Mouse (Mus musculus): ENCODE results near the gene Emp2.

Gene Emp2

DNA sequence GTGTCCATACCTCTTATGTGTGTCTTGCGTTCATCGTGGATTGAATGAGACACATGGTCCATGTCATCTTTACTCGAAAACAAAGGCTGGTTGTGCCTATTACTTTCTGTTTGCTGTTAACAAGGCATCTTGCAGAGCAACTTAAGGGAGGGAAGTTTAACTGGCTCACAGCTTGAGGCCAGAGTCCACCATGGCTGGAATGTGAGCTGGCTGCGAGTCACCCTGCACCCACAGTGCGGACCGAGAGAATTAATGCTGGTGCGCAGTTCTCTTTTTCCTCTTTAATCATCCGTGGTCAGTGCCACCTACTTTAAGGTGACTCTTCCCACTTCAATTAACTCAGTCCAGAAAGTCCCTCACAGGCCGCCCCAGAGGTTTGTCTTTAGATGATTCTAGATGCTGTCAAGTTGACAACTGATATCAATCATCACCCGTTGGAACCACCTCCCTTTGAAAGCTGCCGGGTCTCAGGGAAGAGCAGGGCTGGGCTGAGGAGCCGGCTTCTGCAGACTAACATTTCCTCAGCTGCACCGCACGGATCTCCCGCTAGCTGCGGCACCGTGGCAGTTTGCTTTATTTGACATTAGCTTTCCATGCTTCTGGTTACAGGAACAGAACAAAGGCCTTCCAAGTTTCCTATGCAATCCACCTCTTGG is 6.3 kb upstream of the Emp2 start:
- in situ Hi-C loops (cut with MboI, MseI): loop anchor here in 1 of 2 experiments (10.0 kb wide), 1 partner anchor 1905 kb away; no protein-coding TSS in a partner anchor

DNA sequence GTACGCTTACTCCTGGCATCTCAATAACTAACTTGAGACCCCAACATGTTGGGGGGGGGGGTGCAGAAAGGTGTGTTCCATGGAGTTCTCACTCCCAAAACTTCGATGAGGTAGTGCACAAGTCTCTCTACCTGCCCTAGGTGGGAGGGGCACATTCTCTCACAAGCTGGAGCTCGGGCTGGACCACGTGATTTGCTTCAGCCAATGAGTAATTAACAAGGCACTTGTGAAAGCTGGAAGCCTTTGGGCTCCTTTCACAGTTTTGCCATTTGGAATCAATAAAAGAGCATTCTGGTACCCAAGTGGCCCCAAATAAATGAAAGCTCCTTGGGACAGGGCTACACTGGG is 3.4 kb upstream of the Emp2 start:
- in situ Hi-C loops (cut with MboI, MseI): no loop called here

DNA sequence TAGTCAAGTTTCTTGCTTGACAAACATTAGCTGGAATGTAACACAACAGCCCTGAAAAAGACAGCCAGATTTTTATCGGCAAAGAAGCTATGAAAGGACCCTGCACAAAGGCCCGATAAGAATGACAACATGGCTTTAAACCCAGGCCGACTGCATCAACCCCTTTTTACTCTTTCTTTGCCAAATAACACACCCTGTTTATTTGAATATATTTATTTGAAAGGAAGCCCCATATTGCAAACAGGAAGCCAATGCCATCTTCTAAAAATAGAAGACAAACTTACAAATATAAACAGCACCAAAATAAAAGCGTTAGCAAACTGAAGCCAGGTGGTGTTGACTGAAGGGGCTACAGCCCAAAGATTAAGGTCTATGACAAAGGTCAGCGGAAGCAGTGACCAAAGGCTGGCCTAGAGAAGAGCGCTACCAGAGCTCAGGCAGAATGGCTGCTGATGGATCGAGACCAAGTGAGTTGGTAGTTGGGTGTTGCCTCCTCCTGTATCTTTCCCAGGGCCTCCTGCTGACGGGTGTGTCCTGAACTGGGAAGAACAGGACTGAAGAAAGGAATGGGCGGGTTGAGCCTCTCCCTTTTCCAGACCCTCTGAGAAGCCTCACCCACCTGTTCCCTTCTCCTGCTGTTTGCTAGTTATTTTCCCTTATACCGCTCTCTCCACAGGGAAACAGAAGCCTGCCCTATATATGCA is 2.9 kb upstream of the Emp2 start:
- in situ Hi-C loops (cut with MboI, MseI): no loop called here

DNA sequence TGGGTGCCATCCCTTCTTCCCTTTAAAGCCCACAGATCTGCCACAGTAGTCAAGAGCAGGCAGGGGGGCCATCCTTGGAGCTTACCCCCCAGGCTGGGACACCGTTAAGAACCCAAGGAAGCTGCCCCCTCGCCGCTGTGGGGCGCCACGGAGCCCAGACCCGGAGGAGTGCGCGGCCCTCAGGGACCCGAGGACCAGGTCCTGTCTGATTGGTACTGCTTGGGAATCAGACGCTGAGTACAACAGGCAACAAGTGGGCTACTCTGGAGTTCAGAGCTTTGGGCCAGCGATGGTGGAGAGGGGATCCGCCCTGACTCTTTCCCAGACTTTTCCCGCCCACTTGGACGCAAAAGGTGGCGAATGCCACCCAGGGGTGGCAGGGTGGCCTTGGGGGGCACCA is 542 bp downstream of the Emp2 start:
- in situ Hi-C loops (cut with MboI, MseI): loop anchor here in 1 of 2 experiments (5.0 kb wide), 1 partner anchor 51 kb away; no protein-coding TSS in a partner anchor

DNA sequence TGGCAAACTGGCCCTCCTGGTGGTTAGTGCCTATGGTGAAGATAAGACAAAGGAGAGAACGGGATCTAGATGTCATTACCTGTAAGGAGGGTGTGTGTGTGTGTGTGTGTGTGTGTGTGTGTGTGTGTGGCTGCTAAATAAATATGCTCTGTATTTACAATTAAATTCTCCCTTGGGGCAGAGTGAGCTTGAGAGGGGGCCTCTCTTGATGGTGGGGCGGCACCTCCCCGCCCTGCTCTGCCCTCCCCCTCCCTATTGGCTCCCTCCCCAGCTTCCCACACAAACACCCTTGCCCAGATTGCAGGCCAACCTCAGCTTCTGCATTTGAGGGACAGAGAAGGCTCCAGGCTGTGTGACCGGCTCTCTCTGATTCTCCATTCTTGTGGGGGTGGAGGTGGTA is 1.8 kb downstream of the Emp2 start:
- in situ Hi-C loops (cut with MboI, MseI): loop anchor here in 1 of 2 experiments (5.0 kb wide), 1 partner anchor 50 kb away; no protein-coding TSS in a partner anchor

DNA sequence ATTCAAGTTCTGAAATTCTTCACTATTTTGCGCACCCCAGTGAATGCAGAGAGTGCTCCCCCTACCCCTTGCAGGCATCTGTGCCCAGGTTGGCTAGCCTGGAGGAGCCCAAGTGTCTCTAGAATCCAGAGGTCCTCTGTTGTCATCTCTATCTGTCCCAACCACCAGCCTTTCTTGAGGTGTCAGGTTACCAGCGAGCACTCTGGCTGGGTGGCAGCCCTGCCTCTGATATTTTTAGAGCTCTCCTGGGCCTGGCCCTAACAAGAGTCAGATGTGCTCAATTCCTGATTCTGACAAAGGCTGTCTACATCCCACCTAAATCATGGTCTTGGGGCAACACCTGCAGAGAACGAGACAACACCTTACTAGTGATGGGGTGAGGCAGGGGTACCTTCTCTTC is 2.7 kb downstream of the Emp2 start:
- in situ Hi-C loops (cut with MboI, MseI): loop anchor here in 1 of 2 experiments (5.0 kb wide), 1 partner anchor 49 kb away; no protein-coding TSS in a partner anchor

DNA sequence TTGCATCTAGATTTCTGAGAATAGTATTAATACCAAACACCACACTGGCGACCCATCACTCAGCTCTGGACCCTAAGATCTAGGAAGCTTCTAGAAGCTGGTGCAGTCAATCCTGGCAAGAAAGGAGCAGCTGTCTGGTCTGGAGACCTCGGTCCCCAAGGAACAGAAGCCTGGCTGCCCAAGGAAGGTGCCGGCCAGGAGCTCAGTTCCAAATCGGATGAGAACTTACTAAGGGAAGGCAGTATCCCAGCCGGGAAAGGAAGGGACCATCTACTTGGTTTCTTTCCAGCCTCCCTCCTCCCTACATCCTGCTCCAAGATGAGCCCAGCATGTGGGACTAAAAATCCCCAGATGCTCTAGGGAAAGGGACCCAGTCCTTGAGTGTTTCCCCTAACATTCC is 3.3 kb downstream of the Emp2 start:
- in situ Hi-C loops (cut with MboI, MseI): loop anchor here in 1 of 2 experiments (5.0 kb wide), 1 partner anchor 48 kb away; no protein-coding TSS in a partner anchor

DNA sequence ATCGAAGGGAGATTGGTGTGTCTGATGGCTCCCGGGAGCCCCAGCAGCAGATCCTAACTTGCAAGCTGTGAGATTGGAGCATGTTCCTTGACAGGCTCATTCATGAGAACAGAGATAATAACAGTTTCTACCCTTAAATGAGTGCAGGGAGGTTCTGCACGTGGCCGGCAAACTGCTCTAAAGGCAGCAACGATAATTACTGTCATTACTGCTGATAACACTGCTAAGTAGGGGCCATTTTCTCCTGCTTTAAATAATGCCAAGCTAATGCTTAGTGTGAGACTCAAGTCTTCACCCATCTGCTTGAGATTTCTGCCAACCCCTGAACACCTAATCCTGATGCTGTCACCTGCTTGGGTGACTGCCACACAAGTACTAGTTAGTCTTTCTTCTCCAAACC is 6.4 kb downstream of the Emp2 start:
- in situ Hi-C loops (cut with MboI, MseI): loop anchor here in 1 of 2 experiments (10.0 kb wide), 1 partner anchor 57 kb away; no protein-coding TSS in a partner anchor

DNA sequence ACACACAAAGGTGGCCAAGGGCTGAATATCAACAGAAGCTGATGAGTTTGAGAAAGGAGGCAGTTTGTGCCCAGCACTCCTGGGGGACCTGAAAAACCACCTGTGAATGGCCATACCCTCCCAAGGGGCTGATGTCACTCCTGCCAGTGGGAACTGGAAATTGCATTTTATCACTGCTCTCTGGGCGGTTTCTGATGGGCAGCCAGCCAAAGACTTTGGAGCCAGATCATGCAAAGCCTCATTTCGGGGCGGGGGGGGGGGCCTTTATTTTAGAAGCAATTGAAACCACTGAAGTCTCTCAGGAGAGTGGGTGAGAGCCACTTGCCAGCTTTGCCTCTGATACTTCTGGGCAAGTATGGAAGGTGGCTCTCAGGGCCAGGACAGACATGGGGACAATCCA is 7.7 kb downstream of the Emp2 start:
- in situ Hi-C loops (cut with MboI, MseI): loop anchor here in 1 of 2 experiments (10.0 kb wide), 1 partner anchor 59 kb away; no protein-coding TSS in a partner anchor

DNA sequence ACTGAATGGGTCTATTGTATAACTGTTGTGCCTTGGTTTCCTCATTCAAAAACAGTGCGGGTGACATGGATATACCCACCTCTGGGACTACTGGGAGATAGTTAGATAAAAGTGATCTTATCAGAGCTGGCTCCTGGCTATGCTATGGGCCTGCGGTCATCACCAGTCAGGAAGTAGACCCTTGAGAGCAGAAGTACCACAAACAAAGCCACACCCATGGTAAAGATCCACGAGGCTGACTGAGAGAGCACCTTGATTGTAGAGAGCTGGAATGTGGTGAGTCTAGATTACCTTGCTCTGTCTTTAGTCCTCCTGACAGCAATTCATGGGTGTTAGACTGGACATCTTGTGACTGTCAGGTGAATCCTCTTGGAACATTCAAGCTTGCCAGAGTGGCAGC is 12.4 kb downstream of the Emp2 start:
- in situ Hi-C loops (cut with MboI, MseI): loop anchor here in 1 of 2 experiments (10.0 kb wide), 1 partner anchor 63 kb away; no protein-coding TSS in a partner anchor

DNA sequence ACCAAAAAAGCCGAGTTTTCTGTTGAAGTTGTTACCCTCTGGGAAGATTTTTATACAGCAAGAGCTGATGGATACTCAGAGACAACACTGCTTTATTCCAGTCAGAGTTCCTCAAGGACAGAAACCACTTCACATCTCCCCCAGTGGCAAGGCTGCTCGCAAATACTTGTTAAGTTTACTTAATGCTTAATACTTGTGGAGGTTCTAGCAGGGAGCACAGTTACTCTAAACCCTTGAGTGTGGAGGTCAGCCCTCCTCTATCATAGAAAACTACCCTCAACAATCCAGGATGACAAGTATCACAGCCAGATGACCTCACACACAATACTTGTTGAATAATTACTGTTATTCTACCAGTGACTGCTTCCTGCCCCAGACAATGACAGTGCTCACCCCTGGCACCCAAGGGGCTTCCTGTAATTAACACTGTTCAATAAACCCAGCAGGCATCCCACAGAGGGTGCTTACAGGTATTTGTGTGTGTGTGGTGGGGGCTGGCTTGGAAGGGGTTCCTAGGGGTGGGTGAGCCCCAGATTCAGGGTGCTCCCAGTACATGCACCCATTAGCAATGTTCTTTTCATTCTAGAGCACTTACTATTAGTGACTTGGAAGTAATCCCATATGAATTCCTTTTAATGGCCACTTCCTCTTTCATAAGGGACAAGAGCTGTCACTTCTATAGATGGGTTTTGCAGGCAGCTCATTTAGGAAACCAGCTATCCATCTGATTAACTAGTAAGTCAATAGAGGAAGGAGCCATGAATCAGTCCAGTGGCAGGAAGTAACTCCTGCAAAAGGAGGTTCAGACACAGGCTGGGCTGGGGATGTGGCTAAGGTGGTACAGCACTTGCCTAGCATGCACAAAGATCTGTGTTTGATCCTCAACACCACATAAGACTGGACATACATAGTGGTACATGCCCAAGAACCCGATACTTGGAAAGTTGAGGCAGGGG is 13.3 kb downstream of the Emp2 start:
- in situ Hi-C loops (cut with MboI, MseI): loop anchor here in 1 of 2 experiments (10.0 kb wide), 1 partner anchor 64 kb away; no protein-coding TSS in a partner anchor

DNA sequence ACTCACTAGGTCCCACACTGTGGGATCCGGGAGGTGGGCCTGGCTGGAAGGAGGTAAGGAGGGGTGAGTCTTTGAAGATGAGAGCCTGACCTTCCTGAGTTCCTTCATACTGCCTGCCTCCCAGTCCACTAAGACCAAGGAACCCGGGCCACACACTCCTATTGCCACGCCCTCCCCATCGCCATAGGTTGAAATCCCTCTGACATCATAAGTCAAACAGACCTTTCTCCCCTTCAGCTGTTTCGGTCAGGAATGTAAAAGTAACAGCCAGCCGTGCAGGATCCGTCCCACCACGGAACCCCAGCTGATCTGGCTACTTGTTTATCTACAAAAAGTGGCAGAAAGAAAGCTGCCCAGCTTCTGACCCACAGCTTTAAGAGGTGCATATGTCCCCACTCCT is 14.1 kb downstream of the Emp2 start:
- in situ Hi-C loops (cut with MboI, MseI): loop anchor here (10.0 to 25.0 kb wide), 4 partner anchors 65 to 1013 kb away; partner anchors contain the start of genes Gm11172 (in 1 of the 2), Prm1 (in 1 of the 2), Snx29 (in 1 of the 2) and Tnfrsf17 (in 1 of the 2)

DNA sequence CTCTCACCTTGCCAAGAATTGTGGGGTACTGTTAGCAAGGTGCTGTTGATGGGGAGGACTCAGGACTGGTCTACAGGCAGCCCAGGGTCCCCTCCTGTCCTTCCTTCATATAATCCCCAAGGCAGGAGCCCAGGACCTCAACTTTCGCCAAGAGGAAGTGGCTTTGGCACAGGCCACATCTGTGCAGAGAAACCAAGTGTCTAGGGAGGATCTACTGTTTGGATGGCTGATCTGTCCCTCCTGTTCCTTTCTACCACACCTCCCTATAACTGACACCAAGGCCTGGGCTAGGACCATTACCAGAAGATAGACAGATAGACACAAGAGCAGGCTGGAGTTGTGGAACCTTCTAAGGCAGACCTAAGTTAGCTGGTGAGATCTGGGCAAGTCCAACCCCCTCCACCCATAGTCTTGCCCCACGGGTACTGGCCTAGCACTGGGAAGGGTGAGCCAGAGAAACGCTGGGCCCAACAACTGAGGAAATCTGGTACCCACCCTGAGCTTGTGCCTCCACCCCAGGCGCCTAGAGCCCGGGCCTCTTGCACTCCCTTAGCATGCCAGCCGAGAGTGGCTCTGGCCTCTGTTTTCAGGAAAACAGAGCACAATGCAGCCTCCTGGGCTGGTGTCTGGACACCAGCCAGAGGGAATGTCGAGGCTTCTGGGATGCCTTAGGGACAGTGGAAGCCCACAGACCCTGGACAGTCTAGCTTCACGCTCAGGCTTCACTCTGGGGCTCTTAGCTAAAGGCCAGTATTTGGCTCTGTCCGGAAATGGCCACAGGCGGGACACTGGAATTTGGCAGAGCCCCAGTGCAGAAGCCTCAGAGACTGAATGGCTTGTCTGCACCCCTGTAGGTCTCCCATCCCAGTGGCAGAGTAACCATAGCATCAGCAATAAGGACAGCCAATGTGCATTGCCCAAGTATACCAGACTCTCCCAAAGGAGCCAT is 15.8 kb downstream of the Emp2 start:
- in situ Hi-C loops (cut with MboI, MseI): loop anchor here (25.0 kb wide), 3 partner anchors 214 to 1014 kb away; partner anchors contain the start of genes Gm11172 (in 1 of the 2), Prm1 (in 1 of the 2), Snx29 (in 1 of the 2) and Tnfrsf17 (in 1 of the 2)

DNA sequence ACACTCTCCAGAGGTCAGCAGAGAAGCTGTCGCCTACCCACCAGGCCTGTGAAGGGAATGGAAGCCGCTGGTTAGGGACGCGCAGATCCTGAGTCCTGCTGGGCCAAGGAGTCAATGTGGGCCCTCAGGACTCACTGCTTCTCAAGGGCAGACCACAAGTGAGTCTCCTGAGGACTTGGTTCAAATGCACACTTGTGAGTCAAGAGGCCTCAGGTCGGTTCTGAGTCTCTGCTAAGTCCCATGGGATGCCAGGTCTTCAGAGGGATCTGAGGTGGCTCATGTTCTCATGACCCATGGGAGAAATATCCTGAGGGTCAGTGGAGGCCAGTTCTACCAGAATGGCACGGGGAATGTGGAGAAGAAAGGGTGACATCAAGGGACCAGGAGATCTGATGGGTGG is 25.7 kb downstream of the Emp2 start:
- in situ Hi-C loops (cut with MboI, MseI): loop anchor here (10.0 to 25.0 kb wide), 5 partner anchors 224 to 1703 kb away; partner anchors contain the start of genes Gm11172 (in 1 of the 2), Prm1 (in 1 of the 2), Snx29 (in 1 of the 2) and Tnfrsf17 (in 1 of the 2)

DNA sequence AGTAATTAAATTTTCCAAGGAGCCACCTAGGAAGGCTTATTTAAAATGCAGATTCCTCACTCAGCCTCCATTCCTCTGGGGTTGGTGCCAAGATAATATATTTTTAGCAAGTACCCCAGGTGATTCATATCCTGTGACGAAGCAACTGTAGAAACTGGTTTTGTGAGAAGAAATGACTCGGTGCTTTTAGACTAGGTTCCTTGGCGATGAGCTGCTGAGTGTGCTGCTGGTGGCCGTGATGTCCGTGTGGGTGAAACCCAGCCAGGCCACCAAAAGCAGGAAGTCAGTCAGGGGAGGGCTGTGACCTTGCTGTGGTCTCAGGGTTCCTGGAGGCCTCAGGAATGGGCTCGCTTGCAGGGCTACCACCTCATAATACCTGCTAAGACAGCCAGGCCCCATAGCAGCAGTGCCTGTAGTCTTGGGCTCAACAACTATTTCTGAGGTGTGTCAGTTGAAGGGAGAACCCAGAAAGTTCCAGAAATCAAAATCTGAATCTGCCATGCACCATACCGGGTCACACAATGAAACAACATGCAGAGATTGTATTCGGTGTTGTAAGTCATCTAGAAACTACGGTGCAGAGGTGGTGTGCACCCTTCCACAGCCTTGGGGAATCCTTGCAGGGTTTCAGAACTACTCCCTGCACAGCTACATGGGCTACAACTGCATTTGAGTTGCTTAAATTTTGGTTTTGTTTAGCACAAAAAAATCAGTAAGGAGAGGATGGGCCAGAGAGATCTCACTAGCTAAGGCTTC is 27.1 kb downstream of the Emp2 start:
- in situ Hi-C loops (cut with MboI, MseI): loop anchor here (10.0 to 25.0 kb wide), 5 partner anchors 226 to 1702 kb away; partner anchors contain the start of genes Gm11172 (in 1 of the 2), Prm1 (in 1 of the 2), Snx29 (in 1 of the 2) and Tnfrsf17 (in 1 of the 2)

DNA sequence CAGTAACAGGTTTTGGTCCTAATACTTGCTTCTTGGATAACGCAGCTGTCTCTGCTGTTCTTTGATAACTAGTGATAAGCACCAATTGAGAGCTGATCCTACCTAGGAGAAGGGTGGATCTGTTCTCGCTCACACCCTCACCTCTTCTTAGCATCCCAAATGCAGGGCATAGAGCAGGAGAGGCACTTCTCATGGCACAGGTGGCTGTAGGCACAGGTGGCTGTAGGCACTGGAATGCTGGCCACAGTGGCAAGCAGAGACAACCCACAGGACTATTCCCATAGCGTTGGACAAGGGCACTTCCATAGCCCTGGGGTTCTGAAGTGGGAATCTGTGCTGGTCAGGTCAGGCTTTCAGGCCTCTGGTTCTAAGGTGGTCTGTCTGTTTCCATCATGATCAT is 31.9 kb downstream of the Emp2 start:
- in situ Hi-C loops (cut with MboI, MseI): loop anchor here (10.0 to 25.0 kb wide), 5 partner anchors 230 to 1697 kb away; partner anchors contain the start of genes Gm11172 (in 1 of the 2), Prm1 (in 1 of the 2), Snx29 (in 1 of the 2) and Tnfrsf17 (in 1 of the 2)

DNA sequence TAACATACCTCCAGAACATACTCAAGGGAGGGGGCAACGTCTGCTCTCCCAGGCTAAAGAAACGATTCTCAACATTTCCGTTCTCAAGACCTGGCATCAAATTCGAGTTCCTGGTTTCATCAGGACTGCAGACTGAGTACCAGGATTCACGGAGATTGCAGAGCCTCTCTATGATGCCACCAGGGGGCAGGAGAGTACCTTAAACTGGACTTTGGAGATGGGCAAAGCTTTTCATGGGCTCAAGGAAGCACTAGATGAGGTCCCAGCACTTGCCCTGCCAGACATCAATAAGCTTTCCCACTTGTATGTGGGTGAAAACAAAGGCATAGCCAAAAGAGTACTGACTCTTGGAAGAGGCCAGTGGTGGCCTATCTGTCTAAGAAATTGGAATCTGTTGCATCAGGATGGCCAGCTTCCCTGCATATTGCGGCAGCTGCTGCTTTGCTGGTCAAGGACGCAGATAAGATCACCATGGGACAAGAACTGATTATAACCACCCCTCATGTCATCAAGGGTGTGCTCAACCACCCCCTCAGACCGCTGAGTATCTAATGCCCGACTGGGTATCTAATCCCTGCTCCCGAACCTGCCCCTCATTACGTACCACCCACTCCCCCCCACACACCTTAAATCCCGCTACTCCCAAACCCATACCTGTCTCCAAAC is 33.3 kb downstream of the Emp2 start:
- in situ Hi-C loops (cut with MboI, MseI): loop anchor here (10.0 to 25.0 kb wide), 5 partner anchors 232 to 1696 kb away; partner anchors contain the start of genes Gm11172 (in 1 of the 2), Prm1 (in 1 of the 2), Snx29 (in 1 of the 2) and Tnfrsf17 (in 1 of the 2)

DNA sequence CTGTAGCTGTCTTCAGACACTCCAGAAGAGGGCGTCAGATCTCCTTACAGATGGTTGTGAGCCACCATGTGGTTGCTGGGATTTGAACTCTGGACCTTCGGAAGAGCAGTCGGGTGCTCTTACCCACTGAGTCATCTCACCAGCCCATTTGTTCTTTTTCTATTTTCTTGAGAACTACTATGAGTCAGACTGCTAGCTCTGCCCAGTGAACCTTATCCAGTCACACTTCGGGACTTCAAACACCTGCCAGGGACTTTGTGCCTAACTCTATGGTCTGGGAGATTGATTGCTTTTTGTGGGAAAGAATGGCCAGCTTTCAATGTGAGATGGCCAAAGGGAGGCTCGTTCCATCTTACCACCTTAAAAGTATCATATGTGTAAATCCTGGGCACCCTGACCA is 37.0 kb downstream of the Emp2 start:
- in situ Hi-C loops (cut with MboI, MseI): loop anchor here (5.0 to 25.0 kb wide), 5 partner anchors 121 to 1036 kb away; partner anchors contain the start of genes Tekt5 (in 2 of the 2), Gm11172 (in 1 of the 2), Prm1 (in 1 of the 2) and Snx29 (in 1 of the 2)

Measured in T-helper 17 cell (primary cell).